Mouse (Mus musculus) liver, postnatal 0 days (tissue): ENCODE measurements around the gene Vamp2. TPM values are rescaled to one million over a fixed set of nuclear protein-coding genes. Genes with fewer than 3 reads are reported as not detected.

ENCODE experiments used
- ATAC-seq: fragments of 200-750 bp; cut with Nextera tagmentation; 2 replicates; pipeline ENCODE4 v1.8.0; 2017; ENCODE audit warnings: mild to moderate bottlenecking, moderate library complexity
- DNase-seq: peaks from one replicate; pipeline ENCODE4 v3.0.0-alpha.2; 2016
- H3K27ac ChIP-seq: fragments of 300-500 bp; sonication (generic); 2 replicates; pipeline ENCODE4 v1.5.1; 2014; ENCODE audit warnings: antibody characterized with exemption, moderate library complexity, mild to moderate bottlenecking, low read depth
- H3K27me3 ChIP-seq: fragments of 300-500 bp; sonication (generic); 2 replicates; pipeline ENCODE4 v1.6.1; 2014; ENCODE audit warnings: low read length, control low read depth, mixed read lengths; ENCODE audit not compliant: insufficient read depth
- H3K36me3 ChIP-seq: fragments of 300-500 bp; sonication (generic); replicated peaks from 2 replicates; pipeline ENCODE4 v1.6.1; 2014; ENCODE audit warnings: mild to moderate bottlenecking, control low read depth, low read length, moderate library complexity, mixed read lengths; ENCODE audit not compliant: insufficient read depth
- H3K4me1 ChIP-seq: fragments of 300-500 bp; sonication (generic); 2 replicates; pipeline ENCODE4 v1.6.1; 2014; ENCODE audit warnings: antibody characterized with exemption, mild to moderate bottlenecking, control low read depth; ENCODE audit not compliant: insufficient read depth
- H3K4me2 ChIP-seq: fragments of 300-500 bp; sonication (generic); 2 replicates; pipeline ENCODE4 v1.6.1; 2014; ENCODE audit warnings: low read depth, mild to moderate bottlenecking, low read length, moderate library complexity, mixed read lengths
- H3K4me3 ChIP-seq: fragments of 300-500 bp; sonication (generic); 2 replicates; pipeline ENCODE4 v1.5.1; 2014; ENCODE audit warnings: low read depth, low read length
- H3K9ac ChIP-seq: fragments of 300-500 bp; sonication (generic); replicated peaks from 2 replicates; pipeline ENCODE4 v1.6.1; 2014; ENCODE audit warnings: mild to moderate bottlenecking, moderate library complexity
- H3K9me3 ChIP-seq: fragments of 300-500 bp; sonication (generic); 2 replicates; pipeline ENCODE4 v1.6.1; 2016; ENCODE audit warnings: mild to moderate bottlenecking, control low read depth, low read length, mixed read lengths
- CTCF ChIP-seq: sonication (generic); IDR thresholded peaks from 2 replicates; pipeline ENCODE4 v1.5.1; 2016; ENCODE audit warnings: antibody characterized with exemption, low read depth
- EP300 ChIP-seq: IDR thresholded peaks from 2 replicates; pipeline ENCODE4 v1.6.1; 2016; ENCODE audit warnings: antibody characterized with exemption, low read depth, mild to moderate bottlenecking
- WGBS: fragments of 180-500 bp; shearing (Covaris S2); extraction: QIAGEN DNeasy Blood & Tissue Kit; methylation state at CpG from one replicate; pipeline ENCODE4 v1.1.7; 2014; ENCODE audit not compliant: insufficient replicate concordance; 5-methylcytosine and 5-hydroxymethylcytosine counted together
- polyA plus RNA-seq: library from polyadenylated mRNA; unstranded; fragments of >200 nt; fragmentation: Nextera tagmentation; extraction: Ambion mirVana; gene quantifications from 2 replicates; pipeline ENCODE4 v1.2.1, GENCODE M21; 2015

The Vamp2 gene
- polyA plus RNA-seq, 1 experiment from 2014 or later, result 14.2 TPM

DNA sequence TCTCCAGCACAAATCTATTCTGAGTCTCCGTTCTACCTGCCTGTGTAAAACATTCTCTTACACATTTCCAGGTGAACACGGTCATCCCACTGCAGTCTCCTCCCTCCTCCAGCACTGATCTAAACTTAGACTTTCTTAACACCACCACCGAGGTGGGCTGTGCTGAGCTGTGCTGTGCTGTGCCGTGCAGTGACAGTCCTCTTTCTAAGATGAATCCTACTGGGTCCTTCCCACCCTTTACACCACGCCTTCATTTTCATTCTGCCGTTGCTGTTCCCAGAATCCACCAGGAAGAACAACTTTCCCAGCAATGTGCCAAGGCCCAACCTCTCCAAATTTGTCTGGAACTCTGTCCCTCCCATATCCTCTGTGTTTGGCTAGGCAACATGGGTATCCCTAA lies 1.9 kb upstream of the Vamp2 start:
- H3K27me3 ChIP-seq, result no peaks in the 10 kb centered on the region
- DNase-seq (no peak), ATAC-seq (no peak)
- peaks cover 19% of the 10 kb centered on the region for H3K36me3 ChIP-seq
- H3K4me1 ChIP-seq, result peaks cover 22% of the 10 kb centered on the region
- no peak overlapping the region for H3K4me2 ChIP-seq
- H3K27ac ChIP-seq, result no peak overlapping the region
- no peak for TF ChIP-seq CTCF
- TF ChIP-seq EP300, result no peak
- H3K9ac ChIP-seq, result no peak overlapping the region
- H3K4me3 ChIP-seq, result no peak overlapping the region
- no peaks in the 10 kb centered on the region for H3K9me3 ChIP-seq
- 74% methylated on average over 6 of the region's 6 CpGs for WGBS

DNA sequence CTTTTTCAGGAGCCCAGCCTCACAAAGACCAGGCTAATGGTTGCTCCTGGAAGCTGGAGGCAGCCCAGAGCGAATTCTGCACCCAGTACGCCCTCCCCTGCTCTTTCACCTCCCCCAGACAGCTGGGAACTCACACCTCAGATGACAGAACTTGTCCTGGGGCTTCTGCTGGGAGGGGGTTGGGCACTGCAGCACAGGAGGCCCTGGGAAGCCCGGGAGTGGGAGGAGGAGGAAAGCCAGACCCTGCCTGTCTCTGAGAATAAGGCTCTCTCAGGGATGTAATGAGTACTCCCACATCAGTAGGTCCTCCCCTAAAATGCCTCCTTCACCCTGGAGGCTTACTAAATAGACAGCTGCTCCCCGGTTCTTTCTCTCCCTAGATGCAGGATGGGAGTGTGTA lies 1.2 kb upstream of the Vamp2 start:
- TF ChIP-seq CTCF, result no peak
- TF ChIP-seq EP300, result no peak
- ATAC-seq (no peak), DNase-seq (no peak)
- Histone ChIP-seq H3K4me1 (peaks cover 25% of the 10 kb centered on the region), H3K27me3 (no peaks in the 10 kb centered on the region), H3K4me2 (no peak overlapping the region), H3K9ac (no peak overlapping the region; the same call in 1 of the 2 replicates), H3K27ac (no peak overlapping the region), H3K9me3 (no peaks in the 10 kb centered on the region), H3K36me3 (peaks cover 26% of the 10 kb centered on the region), H3K4me3 (no peak overlapping the region)
- 58% methylated on average over 4 of the region's 4 CpGs for WGBS

DNA sequence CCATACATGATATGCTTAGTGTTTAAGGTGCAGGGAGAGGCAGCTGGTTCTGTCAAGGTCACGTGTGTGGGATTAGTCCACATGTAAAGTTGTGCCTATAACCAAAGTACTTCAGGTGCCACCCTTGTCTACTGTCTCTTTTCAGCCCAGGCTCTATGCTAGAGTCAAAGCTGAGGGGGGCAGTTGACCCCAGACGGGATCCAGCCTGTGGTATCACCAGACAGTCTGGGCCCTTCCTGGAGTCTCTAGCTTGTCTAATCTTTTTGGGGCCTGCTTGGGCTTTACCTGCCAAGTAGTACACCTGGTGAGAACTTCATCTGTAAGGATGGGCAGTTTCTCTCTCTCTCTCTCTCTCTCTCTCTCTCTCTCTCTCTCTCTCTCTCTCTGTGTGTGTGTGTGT lies 693 bp upstream of the Vamp2 start:
- no peak for TF ChIP-seq EP300
- TF ChIP-seq CTCF, result no peak
- H3K9ac ChIP-seq, result no peak overlapping the region; the same call in 1 of the 2 replicates
- no peaks in the 10 kb centered on the region for H3K9me3 ChIP-seq
- peaks cover 30% of the 10 kb centered on the region for H3K36me3 ChIP-seq
- H3K4me2 ChIP-seq, result peak overlapping the region; percentile 86; the same call in 1 of the 2 replicates
- 63% methylated on average over 2 of the region's 2 CpGs for WGBS
- DNase-seq (no peak), ATAC-seq (no peak)
- peaks cover 25% of the 10 kb centered on the region for H3K4me1 ChIP-seq
- H3K27me3 ChIP-seq, result no peaks in the 10 kb centered on the region
- H3K27ac ChIP-seq, result no peak overlapping the region
- 0 out of 2 replicates have a peak overlapping the region, but pooled peaks have one; percentile 97 for H3K4me3 ChIP-seq

DNA sequence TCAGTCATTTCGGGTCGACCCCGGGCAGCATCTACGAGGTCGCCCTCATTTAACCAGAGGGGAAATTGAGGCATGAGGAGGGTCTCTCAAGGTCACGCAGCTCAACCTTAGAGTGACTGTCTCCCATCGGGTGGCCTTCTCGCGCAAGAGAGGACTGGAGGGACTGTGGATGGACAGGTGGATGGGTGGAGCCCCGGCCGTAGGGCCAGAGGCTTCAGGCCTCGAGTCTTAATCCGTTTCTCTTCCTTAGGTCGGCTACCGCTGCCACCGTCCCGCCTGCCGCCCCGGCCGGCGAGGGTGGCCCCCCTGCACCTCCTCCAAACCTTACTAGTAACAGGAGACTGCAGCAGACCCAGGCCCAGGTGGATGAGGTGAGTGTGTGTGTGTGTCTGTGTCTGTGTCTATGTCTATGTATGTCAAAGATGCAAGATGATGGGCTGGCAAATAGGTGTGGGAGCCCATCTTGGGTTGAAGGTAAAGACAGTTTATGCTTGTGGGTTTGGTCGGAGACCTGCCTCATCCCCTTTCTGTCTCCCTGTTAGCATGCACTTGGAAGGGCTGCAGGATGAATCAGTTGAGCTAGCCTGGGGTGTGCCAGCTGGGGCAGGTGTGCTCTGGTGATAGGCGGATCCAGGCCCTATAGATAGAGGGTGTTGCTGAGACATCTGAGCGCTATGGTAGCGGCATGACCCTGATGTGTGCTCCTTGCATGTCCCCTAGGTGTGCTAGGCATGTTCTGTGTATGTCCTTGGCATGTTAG lies 746 bp downstream of the Vamp2 start:
- ATAC-seq, result peak; percentile 65
- 8% methylated on average over 25 of the region's 25 CpGs for WGBS

DNA sequence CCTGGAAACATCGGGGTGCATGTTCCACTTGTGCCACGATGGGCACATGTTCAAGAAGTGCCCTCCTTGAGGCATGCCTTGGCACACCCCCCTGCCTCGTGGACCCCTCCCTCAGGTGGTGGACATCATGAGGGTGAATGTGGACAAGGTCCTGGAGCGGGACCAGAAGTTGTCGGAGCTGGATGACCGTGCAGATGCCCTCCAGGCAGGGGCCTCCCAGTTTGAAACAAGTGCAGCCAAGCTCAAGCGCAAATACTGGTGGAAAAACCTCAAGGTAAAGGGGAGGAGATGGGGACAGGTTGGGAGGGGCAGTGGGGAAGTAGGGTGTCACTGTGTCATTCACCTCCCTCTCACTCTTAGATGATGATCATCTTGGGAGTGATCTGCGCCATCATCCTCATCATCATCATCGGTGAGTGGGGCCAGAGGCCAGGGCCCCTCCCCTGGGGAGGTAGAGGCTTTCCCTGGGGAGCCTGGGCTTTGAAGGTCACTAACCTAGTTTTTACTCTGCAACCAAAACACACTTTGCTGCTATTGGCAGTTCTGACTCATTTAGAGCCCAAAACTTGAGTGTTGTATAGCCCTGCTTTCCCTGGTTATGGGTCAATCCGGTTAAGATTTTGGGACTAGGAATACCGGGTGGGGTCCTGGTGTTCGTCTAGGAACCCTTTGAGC lies 1.5 kb downstream of the Vamp2 start:
- peaks cover 33% of the 10 kb centered on the region for H3K4me1 ChIP-seq
- DNase-seq, result no peak
- no peak for TF ChIP-seq EP300
- TF ChIP-seq CTCF, result no peak
- H3K4me2 ChIP-seq, result peak overlapping the region; percentile 86
- H3K4me3 ChIP-seq, result peak overlapping the region; percentile 97
- no peaks in the 10 kb centered on the region for H3K9me3 ChIP-seq
- no peaks in the 10 kb centered on the region for H3K27me3 ChIP-seq
- ATAC-seq, result no peak
- peak overlapping the region; percentile 96 for H3K27ac ChIP-seq
- H3K9ac ChIP-seq, result peak overlapping the region; percentile 100
- peaks cover 31% of the 10 kb centered on the region for H3K36me3 ChIP-seq
- WGBS, result 83% methylated on average over 12 of the region's 12 CpGs

More for the DNA sequence above, 746 bp downstream of the Vamp2 start:
- peak overlapping the region; percentile 86 for H3K4me2 ChIP-seq
- peak overlapping the region; percentile 100 for H3K9ac ChIP-seq
- H3K4me1 ChIP-seq, result peaks cover 28% of the 10 kb centered on the region
- H3K9me3 ChIP-seq, result no peaks in the 10 kb centered on the region
- H3K4me3 ChIP-seq, result peak overlapping the region; percentile 97
- 0 out of 2 replicates have a peak, but pooled peaks have one; percentile 32 for TF ChIP-seq CTCF
- TF ChIP-seq EP300, result peak; percentile 73
- peaks cover 31% of the 10 kb centered on the region for H3K36me3 ChIP-seq
- no peaks in the 10 kb centered on the region for H3K27me3 ChIP-seq
- DNase-seq, result no peak
- H3K27ac ChIP-seq, result peak overlapping the region; percentile 96

DNA sequence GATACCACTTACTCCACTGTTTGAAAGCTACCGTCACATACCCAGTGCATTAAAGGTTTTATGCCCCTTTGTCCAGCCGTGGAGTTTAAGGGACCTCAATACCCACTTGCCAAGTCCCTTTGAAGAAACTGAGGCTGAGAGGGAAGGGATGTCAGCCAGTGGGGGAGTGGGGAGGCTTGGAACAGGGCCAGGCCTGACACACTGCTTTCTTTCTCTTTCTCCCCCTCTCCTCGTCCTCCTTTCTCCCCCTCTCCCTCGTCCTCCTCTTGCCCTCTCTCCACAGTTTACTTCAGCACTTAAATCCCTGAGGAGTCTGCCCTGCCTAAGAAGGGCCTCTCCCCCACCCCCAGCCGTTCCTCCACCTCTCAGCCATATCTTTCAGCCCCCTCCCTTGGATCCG lies 2.1 kb downstream of the Vamp2 start:
- TF ChIP-seq CTCF, result no peak
- TF ChIP-seq EP300, result no peak
- Histone ChIP-seq H3K4me1 (peaks cover 33% of the 10 kb centered on the region), H3K4me3 (no peak overlapping the region; the same call in 1 of the 2 replicates), H3K27ac (peak overlapping the region; percentile 96), H3K9me3 (no peaks in the 10 kb centered on the region), H3K27me3 (no peaks in the 10 kb centered on the region), H3K4me2 (peak overlapping the region; percentile 86), H3K9ac (peak overlapping the region; percentile 100; the same call in 1 of the 2 replicates), H3K36me3 (peaks cover 31% of the 10 kb centered on the region)
- ATAC-seq, result no peak
- WGBS, result 71% methylated on average over 6 of the region's 6 CpGs
- no peak for DNase-seq
